Mouse (Mus musculus): ENCODE results near the gene Dhx37. TPM values are rescaled to one million over a fixed set of nuclear protein-coding genes. Genes with fewer than 3 reads are reported as not detected.
"Not testable (repeated sequence)": the region's sequence is repeated elsewhere in the genome, so short reads cannot be mapped to it uniquely, and the experiment has no call there.

Dhx37 gene
- polyA plus RNA-seq, 1 experiment from 2014 or later = 18.0 TPM

DNA sequence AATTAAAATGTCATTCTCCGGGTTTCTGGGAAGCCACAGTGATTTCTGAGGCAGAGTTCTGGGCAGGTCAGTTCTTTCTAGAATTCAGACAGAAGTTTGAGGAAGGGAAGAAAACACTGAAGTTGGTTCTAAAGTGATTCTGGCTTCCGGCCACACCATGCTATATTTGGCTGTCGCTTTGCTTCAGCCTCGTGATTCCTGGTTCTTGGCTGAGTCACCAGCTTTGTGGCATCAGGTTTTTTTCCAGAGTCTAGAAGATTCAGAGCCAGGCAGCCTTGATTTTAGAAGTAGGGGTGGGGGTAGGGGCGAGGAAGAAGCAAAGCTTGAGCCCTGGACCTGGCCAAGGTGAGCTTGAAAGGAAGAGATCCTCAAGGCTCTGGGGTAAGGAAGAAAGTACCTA lies 42.3 kb downstream of the Dhx37 start:
- H3K36me3 ChIP-seq = no peaks in the 10 kb centered on the region
- H3K4me1 ChIP-seq = peaks cover 35% of the 10 kb centered on the region
- no peak overlapping the region for H3K4me2 ChIP-seq (replicated peaks)
- H3K9ac ChIP-seq = no peak overlapping the region
- H3K27ac ChIP-seq = 0 out of 2 replicates have a peak overlapping the region, but pooled peaks have one; percentile 100
- no peak for ATAC-seq (ENCODE audit: low FRiP score)
- H3K4me3 ChIP-seq = no peak overlapping the region
- H3K27me3 ChIP-seq = no peaks in the 10 kb centered on the region
- H3K9me3 ChIP-seq (replicated peaks) = no peaks in the 10 kb centered on the region
- WGBS = 86% methylated on average over 5 of the region's 5 CpGs

DNA sequence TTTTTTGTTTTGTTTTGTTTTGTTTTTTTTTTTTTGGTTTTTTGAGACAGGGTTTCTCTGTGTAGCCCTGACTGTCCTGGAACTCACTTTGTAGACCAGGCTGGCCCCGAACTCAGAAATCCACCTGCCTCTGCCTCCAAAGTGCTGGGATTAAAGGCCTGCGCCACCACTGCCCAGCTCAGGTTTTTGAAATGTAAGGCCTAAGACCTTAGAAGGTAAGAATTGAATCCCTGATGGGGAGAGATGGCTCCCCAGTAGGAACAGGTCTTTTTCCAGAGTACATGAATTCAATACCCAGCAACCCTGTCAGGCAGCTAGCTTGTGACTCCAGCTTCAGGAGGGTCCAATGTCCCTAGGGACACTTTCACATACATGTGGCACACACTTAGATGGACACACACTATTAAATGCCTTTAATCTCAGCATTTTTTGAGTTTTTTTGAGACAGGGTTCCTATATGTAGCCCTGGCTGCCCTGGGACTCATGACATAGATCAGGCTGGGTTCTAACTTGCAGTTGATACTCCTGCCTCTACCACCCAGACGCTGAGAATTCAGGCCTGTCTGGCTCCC lies 42.9 kb downstream of the Dhx37 start:
- Histone ChIP-seq H3K9ac (no peak overlapping the region), H3K9me3 (replicated peaks) (no peaks in the 10 kb centered on the region), H3K4me3 (no peak overlapping the region), H3K4me2 (replicated peaks) (no peak overlapping the region), H3K36me3 (peaks cover under 1% of the 10 kb centered on the region), H3K4me1 (peaks cover 35% of the 10 kb centered on the region), H3K27me3 (no peaks in the 10 kb centered on the region), H3K27ac (no peak overlapping the region)
- WGBS = 95% methylated on average over 3 of the region's 3 CpGs
- ATAC-seq (ENCODE audit: low FRiP score) = no peak

DNA sequence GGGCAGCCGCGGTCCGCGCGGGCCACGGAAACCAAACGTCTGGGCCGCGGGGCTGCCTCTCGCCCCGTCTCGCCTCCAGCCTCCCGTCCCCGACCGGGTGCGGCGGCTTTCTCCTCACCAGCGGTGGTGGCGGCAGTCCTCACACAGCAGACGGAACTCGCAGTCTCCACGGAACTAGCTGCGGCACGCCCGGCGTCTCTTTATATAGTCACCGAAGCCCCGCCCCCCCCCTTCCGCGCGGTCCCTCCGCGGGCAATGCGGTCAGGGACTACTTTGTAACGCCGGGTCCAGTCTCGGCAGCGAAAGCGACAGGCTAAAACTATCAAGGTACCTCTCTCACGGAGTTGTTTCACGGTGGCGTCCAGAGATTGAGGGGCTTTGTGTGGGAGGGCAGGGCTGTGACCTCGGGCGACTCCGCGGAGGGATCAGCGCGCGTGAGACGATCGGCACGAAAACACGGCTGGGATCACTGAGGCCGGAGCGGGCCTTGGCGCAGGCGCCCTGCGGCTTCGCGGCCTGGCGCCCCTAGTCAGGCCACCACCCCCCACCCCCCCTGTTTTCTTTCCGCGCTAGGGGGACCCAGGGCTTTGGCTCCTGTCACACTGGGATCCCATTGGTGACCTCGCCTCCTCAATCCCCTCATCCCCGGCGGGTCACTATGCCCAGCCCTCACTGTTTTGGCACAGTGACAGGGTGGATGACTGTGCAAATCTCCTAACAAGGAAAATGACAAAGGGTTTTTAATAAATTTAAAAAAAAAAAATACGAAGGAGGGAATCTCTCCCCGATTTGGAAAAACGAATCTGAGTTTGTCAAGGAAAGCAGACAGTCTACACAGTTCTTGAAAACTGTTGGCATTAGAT lies 44.1 kb downstream of the Dhx37 start, which contains the start of gene Ubc:
TSS of gene Ubc (minus strand) at position 624 of the 863 bp plus-strand sequence.
- Histone ChIP-seq H3K9me3 (replicated peaks) (no peaks in the 10 kb centered on the region), H3K4me3 (peak within 1 kb of the TSS; percentile 99), H3K9ac (peak within 1 kb of the TSS; percentile 99), H3K36me3 (peaks cover 12% of the 10 kb centered on the region), H3K4me2 (replicated peaks) (peak within 1 kb of the TSS; percentile 99), H3K27me3 (no peaks in the 10 kb centered on the region), H3K4me1 (peaks cover 40% of the 10 kb centered on the region), H3K27ac (peak within 1 kb of the TSS; percentile 98)
- peak; percentile 62 for ATAC-seq (ENCODE audit: low FRiP score)
- WGBS = under 1% methylated on average over 65 of the region's 69 CpGs

DNA sequence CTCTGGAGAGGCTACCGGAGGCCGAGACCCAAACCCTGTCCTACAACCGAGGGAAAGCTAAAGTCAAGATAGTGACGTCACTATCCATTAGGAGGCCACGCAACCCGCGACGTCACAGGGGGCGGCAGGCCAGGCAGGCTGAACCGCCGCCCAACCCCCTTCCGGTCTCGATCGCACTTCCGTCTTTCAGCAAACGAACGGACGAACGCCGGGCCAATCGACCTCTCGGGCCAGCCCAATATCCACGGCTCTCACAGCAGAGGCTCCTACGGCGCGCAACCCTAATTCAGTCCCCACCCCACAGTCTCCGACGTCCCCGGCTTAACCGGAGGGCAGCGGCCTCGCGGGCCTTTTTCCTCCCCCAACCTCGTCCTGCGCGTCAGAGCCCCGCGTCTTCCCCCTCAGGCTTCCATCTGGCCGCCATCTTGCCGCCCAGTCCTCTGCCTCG lies 44.8 kb downstream of the Dhx37 start, which contains the start of gene Gm10382:
TSS of gene Gm10382 (plus strand) at position 192 of the 448 bp plus-strand sequence.
- Histone ChIP-seq H3K9me3 (replicated peaks) (no peaks in the 10 kb centered on the region), H3K4me3 (peak within 1 kb of the TSS; percentile 99), H3K36me3 (peaks cover 18% of the 10 kb centered on the region), H3K4me1 (peaks cover 42% of the 10 kb centered on the region), H3K4me2 (replicated peaks) (peak within 1 kb of the TSS; percentile 99), H3K27ac (peak within 1 kb of the TSS; percentile 98), H3K9ac (peak within 1 kb of the TSS; percentile 99), H3K27me3 (no peaks in the 10 kb centered on the region)
- WGBS = under 1% methylated on average over 40 of the region's 41 CpGs
- ATAC-seq (ENCODE audit: low FRiP score) = peak; percentile 30

DNA sequence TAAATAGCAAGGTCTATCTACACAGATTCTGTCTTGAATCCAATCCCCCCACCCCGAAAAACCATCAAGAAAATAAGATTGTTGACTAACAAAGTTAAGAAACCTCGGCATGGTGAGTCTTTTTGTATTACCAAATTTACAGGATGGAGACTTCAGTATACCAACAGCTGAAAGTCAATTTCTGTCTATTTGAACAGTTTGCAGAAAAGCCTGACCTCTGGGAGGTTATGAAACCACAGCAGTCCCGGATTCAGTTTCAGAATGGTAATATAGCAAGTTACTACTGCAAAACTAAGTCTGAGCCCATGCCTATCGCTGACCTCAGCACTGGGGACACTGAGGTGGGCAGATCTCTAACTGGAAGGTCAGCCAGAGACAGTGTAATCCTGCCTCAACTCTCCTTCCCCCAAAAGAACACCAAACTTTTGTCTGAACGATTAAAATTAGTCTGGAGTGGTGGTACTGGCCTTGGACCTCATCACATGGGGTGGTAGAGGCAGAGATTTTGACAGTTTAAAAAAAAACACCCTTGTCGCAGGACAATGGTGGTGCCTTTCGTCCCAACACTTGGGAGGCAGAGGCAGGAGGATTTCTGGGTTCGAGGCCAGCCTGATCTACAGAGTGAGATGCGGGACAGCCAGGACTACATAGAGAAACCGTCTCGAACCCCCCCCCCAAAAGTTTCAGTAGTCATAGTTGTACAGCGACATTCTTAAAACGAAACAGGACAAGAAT lies 45.4 kb downstream of the Dhx37 start:
- ATAC-seq (ENCODE audit: low FRiP score) = no peak
- Histone ChIP-seq H3K4me3 (peak overlapping the region; percentile 99), H3K9ac (peak overlapping the region; percentile 99), H3K9me3 (replicated peaks) (no peaks in the 10 kb centered on the region), H3K27me3 (no peaks in the 10 kb centered on the region), H3K4me2 (replicated peaks) (peak overlapping the region; percentile 99), H3K27ac (peak overlapping the region; percentile 98; the same call in 1 of the 2 replicates), H3K4me1 (peaks cover 36% of the 10 kb centered on the region), H3K36me3 (peaks cover 18% of the 10 kb centered on the region)
- 30% methylated on average over 13 of the region's 13 CpGs for WGBS

DNA sequence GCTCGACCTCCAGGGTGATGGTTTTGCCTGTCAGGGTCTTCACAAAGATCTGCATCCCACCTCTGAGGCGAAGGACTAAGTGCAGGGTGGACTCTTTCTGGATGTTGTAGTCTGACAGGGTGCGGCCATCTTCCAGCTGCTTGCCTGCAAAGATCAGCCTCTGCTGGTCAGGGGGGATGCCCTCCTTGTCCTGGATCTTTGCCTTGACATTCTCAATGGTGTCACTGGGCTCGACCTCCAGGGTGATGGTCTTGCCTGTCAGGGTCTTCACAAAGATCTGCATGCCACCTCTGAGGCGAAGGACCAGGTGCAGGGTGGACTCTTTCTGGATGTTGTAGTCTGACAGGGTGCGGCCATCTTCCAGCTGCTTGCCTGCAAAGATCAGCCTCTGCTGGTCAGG lies 46.6 kb downstream of the Dhx37 start:
- not testable (repeated sequence) for H3K9me3 ChIP-seq (replicated peaks); H3K9ac ChIP-seq; ATAC-seq (ENCODE audit: low FRiP score); H3K27me3 ChIP-seq; H3K27ac ChIP-seq; H3K4me3 ChIP-seq; H3K4me2 ChIP-seq (replicated peaks)
- WGBS = 92% methylated on average over 5 of the region's 6 CpGs
- H3K36me3 ChIP-seq = peaks cover 18% of the 10 kb centered on the region
- peaks cover 26% of the 10 kb centered on the region for H3K4me1 ChIP-seq

DNA sequence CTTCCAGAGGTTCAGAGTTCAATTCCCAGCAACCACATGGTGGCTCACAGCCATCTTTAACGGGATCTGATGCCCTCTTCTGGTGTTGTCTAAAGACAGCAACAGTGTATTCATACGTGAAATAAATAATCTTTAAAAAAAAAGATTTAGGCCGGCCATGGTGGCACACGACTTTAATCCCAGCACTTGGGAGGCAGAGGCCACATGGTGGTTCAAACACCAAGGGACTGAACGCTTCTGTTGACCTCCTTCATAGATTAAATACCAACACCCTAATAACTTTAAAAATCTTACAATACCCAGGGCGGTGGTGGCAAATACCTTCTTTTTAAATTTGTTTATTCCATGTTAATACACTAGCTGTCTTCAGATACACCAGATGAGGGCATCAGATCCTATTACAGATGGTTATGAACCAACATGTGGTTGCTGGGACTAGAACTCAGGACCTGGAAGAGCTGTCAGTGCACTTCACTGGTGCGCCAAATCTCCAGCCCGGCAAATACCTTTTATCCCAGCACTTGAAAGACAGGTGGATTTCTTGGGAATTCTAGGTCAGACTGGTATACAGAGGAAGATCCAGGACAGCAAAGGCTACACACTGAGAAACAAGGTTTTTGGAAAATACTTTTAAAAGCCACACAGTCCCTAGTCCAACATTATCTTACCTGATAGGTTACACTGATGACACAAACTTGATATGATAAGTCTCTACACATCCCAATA lies 48.5 kb downstream of the Dhx37 start:
- H3K9ac ChIP-seq = no peak overlapping the region
- ATAC-seq (ENCODE audit: low FRiP score) = no peak
- H3K9me3 ChIP-seq (replicated peaks) = no peaks in the 10 kb centered on the region
- 78% methylated on average over 8 of the region's 8 CpGs for WGBS
- H3K27ac ChIP-seq = no peak overlapping the region
- H3K4me1 ChIP-seq = peaks cover 25% of the 10 kb centered on the region
- no peak overlapping the region for H3K4me3 ChIP-seq
- no peaks in the 10 kb centered on the region for H3K27me3 ChIP-seq
- H3K36me3 ChIP-seq = peaks cover 18% of the 10 kb centered on the region
- H3K4me2 ChIP-seq (replicated peaks) = 0 out of 2 replicates have a peak overlapping the region, but pooled peaks have one; percentile 24

DNA sequence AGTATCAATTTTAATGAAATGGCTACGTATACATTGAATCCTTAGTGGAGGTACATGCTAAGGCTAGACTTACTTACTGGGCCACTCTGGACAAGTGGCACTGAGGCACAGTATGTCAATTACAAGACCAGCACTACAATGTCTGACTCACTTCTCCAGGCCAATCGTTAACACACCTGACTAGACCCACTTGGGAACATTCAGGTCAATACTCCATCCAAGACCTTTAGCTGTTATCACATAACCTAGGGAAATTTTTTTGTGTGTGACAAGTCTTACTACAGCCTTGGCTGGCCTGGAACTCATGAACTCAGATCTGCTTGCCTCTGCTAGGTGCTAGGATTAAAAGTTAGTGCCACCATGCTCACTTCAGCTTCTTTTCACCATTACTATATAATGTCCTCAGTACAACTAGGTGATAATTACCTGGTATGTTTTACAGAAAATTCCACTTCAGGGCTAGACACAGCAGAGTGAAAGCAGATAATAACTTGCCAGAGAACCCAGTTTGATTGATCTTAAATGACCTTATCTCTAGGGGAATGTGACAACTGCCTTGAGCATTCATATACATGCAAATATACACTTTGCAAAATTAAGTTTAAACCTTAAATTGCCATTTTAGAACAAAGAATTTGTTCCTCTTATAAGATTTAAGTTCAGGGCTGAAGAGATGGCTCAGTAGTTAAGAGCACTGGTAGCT lies 49.3 kb downstream of the Dhx37 start:
- H3K4me1 ChIP-seq = peaks cover 24% of the 10 kb centered on the region
- no peaks in the 10 kb centered on the region for H3K9me3 ChIP-seq (replicated peaks)
- no peak overlapping the region for H3K27ac ChIP-seq
- no peak for ATAC-seq (ENCODE audit: low FRiP score)
- H3K4me2 ChIP-seq (replicated peaks) = no peak overlapping the region
- no peaks in the 10 kb centered on the region for H3K27me3 ChIP-seq
- WGBS = 91% methylated on average over 2 of the region's 2 CpGs
- H3K36me3 ChIP-seq = peaks cover 18% of the 10 kb centered on the region
- no peak overlapping the region for H3K9ac ChIP-seq
- H3K4me3 ChIP-seq = no peak overlapping the region

DNA sequence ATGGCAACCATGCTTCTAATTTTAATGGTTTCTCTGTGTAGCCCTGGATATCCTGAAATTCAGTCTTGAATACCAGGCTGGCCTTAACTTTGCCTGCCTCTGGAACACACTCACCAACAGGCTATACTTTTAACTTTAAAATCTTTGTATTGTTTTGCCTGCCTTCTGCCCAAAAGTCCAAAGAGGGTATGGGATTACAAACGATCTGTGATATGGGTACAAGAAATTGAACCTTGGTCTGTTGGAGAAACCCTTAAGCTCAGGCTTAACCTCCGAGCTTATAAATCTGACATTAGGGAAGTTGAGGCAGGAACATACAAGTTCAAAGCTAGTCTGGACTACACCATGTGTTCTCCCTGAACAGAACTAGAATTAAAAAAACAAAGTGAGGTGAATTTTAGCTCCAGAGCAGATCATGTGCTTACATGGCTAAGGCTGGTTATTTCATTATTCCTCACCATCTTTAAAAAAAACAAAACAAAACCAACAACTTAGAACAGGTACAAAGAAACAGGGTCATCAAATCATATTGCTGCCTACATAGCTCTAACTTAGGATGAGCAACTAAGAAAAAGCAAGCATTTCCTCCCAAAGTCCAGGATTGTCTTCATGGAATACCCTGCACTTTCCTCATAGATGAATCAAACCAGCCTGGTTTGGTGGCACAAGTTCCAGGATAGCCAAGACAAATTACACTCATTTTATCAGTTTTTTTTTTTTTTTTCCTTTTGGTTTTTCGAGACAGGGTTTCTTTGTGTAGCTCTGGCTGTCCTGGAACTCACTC lies 50.1 kb downstream of the Dhx37 start:
- WGBS = 84% methylated on average over 3 of the region's 3 CpGs
- ATAC-seq (ENCODE audit: low FRiP score) = no peak
- no peak overlapping the region for H3K27ac ChIP-seq

DNA sequence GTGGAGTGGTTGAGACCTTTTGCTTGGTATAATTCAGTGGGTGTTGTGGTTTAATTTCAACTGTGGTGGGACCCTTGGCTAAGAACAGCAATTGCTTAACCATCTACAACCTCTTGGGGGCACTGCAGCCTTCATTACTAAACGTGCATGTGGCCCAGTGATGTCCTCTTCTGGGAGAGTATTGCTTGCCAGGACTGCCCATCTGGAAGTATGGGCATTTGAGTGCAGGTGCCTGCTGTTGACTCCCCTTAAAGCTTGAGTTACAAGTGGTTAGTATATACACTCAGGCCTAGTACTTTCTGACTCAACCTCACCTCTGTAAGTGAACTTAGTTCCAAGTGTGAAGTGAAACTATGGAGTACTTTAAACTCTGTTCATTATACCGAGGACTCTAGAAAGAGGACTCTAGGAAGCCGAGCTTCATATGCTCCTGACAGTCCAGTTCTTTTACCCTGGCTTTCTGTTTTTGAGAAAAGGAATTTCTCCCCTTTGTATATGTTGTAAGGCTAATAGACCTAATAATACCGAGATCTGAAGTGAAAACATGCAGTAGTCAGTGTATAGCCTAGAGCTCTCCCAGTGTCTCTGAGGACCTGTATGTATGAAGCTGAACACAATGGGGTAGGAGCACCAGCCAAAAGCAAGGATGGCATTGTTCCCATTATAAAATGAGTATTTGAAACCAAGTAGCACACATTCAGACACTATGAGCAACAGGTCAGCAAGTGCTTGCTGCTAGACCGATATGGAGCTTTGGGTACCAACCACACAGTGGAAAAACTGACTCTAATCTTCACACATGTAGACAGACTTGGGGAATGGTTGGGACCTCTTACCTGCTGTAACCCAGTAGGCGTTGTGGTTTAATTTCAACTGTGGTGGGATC lies 51.0 kb downstream of the Dhx37 start:
- no peak overlapping the region for H3K27ac ChIP-seq
- no peak overlapping the region for H3K4me3 ChIP-seq
- 60% methylated on average over 6 of the region's 6 CpGs for WGBS
- H3K9me3 ChIP-seq (replicated peaks) = no peaks in the 10 kb centered on the region
- peaks cover 18% of the 10 kb centered on the region for H3K36me3 ChIP-seq
- H3K4me1 ChIP-seq = peaks cover 16% of the 10 kb centered on the region
- peak; percentile 50; the same call in 1 of the 2 replicates for ATAC-seq (ENCODE audit: low FRiP score)
- no peaks in the 10 kb centered on the region for H3K27me3 ChIP-seq
- H3K4me2 ChIP-seq (replicated peaks) = no peak overlapping the region
- no peak overlapping the region for H3K9ac ChIP-seq

More for the DNA sequence above, 50.1 kb downstream of the Dhx37 start:
- peaks cover 24% of the 10 kb centered on the region for H3K4me1 ChIP-seq
- H3K9ac ChIP-seq = no peak overlapping the region
- no peaks in the 10 kb centered on the region for H3K27me3 ChIP-seq
- H3K36me3 ChIP-seq = peaks cover 18% of the 10 kb centered on the region
- H3K9me3 ChIP-seq (replicated peaks) = no peaks in the 10 kb centered on the region
- no peak overlapping the region for H3K4me2 ChIP-seq (replicated peaks)
- H3K4me3 ChIP-seq = no peak overlapping the region

All from hindbrain, embryonic 12.5 days (tissue).